Mouse (Mus musculus): Measurements from ENCODE around the gene Mndal. TPM values are rescaled to one million over a fixed set of nuclear protein-coding genes. Genes with fewer than 3 reads are reported as not detected.
"Not testable (repeated sequence)": the region's sequence is repeated elsewhere in the genome, so short reads cannot be mapped to it uniquely, and the experiment has no call there.

Mndal gene
- polyA plus RNA-seq (2015; fragmentation: Nextera tagmentation; extraction: Ambion mirVana): 0.59 and 0.78 TPM in 2 replicates

DNA sequence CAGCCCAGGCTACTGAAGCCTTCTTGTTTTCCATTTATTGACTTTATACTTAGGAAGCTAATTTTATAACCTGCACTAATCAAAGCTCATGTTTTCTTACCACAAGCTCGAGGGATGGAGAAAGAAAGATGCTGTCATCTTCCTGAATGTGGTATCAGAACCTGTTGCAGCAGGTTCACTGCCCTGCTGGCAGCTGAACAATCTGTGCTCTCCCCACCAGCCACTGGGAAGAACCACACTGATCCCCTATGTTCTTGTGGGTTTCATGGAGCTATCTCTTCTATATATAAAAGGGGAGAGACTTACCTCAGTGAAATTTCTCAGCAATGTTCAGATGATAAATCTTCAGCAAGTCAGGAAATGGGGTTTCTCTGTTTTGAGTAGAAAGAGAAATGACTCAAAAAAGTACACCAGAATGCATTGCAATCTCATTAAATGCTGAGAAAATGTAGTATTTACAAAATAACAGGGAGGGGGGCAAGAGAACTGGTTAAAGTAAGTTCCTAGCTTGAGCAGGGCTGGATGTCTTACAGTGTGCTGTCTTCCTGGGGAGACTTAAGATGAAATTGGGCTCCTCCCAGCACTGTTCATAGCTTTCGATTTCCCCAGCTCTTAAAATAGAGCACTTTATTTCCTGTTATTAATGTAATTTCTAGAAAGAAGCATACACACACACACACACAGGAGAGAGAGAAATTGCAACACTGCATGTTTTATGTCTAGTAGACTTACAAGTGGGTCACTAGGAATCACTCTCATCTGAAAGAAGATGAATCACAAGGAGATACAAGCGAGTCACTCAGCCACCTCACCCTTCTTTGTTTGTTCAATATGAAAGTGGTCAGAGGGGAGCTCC, at the start of gene Mndal, which contains the start of gene Ifi203:
TSS of gene Mndal (minus strand) at position 568 of the 856 bp plus-strand sequence.
TSS of gene Ifi203 (minus strand) at position 749 of the 856 bp plus-strand sequence.
- ATAC-seq (ENCODE audit: low read depth); H3K27me3 ChIP-seq; H3K9ac ChIP-seq; H3K4me2 ChIP-seq; H3K9me3 ChIP-seq; H3K27ac ChIP-seq (replicated peaks); H3K36me3 ChIP-seq; H3K4me3 ChIP-seq; H3K4me1 ChIP-seq (replicated peaks): not testable (repeated sequence)
- 77% methylated on average over 3 of the region's 3 CpGs for WGBS

DNA sequence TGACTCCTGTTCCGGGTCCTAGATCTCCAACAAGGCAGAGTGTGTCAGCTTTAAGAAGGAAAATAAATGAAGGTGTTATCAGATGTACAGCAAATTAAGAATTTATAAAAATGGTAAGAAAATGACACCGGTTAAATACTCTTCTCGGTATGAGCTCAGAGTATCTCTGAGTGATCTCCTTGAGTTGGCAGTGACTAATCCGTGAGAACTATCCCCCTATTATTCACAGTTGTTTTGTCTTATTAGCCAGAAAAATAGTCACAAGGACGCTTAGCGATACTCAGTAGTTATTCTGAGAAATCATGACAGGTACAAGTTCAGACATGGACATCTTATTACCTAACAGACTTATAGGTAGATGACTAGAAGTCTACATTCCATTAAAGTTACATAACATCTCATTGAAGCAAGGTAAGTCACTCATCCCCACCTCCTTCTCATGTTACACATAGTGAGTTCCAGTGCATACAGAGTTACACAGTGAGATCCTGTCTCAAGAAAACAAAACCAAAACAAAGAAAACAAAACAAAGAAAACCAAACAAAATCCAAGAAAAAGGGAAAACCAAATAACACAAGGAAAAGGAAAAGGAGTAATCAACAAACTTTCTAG, 40.5 kb upstream of the Mndal start, which contains the start of gene Ifi202b:
TSS of gene Ifi202b (minus strand) at position 51 of the 612 bp plus-strand sequence.
- H3K36me3 ChIP-seq; ATAC-seq (ENCODE audit: low read depth); H3K4me2 ChIP-seq; H3K27me3 ChIP-seq; H3K4me1 ChIP-seq (replicated peaks); H3K27ac ChIP-seq (replicated peaks); H3K9me3 ChIP-seq; H3K4me3 ChIP-seq; H3K9ac ChIP-seq: not testable (repeated sequence)
- WGBS: 93% methylated on average over 6 of the region's 6 CpGs

DNA sequence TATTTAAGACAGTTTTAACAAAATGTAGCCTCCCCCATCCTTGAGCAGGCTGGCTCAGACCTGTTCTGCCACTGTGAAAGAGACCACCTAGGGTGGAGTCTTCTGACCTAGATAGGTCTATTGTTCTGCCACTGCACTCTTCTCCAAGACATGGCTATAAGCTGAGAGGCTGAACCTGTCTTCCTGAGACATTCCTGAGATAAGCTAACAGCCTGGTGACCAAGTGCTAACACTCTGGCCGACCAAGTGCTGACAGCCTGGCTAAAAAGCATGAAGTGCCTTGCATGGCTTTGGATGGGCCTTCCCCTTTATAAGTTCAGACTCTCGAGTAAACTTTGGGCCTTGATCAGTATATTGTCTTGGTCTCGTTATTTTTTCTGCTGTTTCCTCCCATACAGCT, 38.7 kb upstream of the Mndal start:
- ATAC-seq (ENCODE audit: low read depth); H3K9ac ChIP-seq; H3K4me1 ChIP-seq (replicated peaks); H3K4me2 ChIP-seq; H3K27me3 ChIP-seq; H3K36me3 ChIP-seq; H3K4me3 ChIP-seq; H3K27ac ChIP-seq (replicated peaks); H3K9me3 ChIP-seq: not testable (repeated sequence)
- 69% methylated on average over 3 of the region's 3 CpGs for WGBS

DNA sequence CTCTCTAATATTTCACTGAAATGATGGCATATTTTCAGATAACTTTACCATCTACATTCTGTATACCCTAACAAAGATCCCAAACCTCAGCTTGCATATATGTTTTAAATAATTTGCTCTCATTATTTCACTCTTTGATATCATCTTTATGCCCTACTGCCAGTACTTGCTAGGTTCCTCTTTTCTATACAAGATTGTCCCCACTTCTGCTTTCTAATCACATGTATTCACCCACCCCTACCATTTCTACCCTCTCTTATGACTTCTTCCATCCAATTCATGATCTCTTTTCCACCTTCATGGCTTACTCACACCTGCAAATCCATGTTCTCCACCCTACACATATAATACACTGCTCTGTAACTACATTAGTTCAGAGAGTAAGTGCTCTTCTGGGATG, 35.3 kb upstream of the Mndal start:
- H3K27me3 ChIP-seq: no peaks in the 10 kb centered on the region
- no peak overlapping the region for H3K9ac ChIP-seq
- H3K9me3 ChIP-seq: no peaks in the 10 kb centered on the region
- H3K4me1 ChIP-seq (replicated peaks): no peaks in the 10 kb centered on the region
- H3K4me2 ChIP-seq: no peak overlapping the region
- no peaks in the 10 kb centered on the region for H3K36me3 ChIP-seq
- no peak for ATAC-seq (ENCODE audit: low read depth)
- no peak overlapping the region for H3K27ac ChIP-seq (replicated peaks)
- H3K4me3 ChIP-seq: no peak overlapping the region

DNA sequence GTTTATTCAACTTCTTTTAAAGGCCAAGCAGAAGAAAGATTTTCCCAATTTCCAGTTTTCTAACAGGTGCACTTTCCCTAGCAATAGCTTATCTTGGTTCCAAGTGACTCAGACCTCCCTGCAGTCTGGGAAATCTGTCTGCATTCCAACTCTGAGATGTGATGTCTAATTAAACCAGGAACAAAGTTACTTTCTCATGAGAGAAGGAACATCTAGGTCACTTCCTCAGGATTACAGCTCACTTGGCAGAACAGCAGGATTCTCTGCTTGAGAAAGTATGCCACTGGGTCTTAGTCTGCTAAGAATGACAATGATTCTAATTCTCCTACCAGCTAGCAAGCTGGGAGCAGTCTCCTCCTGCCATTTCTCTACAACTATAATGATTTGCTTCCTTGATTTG, 30.8 kb upstream of the Mndal start:
- H3K4me2 ChIP-seq: no peak overlapping the region
- ATAC-seq (ENCODE audit: low read depth): no peak
- no peaks in the 10 kb centered on the region for H3K9me3 ChIP-seq
- no peak overlapping the region for H3K4me3 ChIP-seq
- H3K4me1 ChIP-seq (replicated peaks): no peaks in the 10 kb centered on the region
- no peaks in the 10 kb centered on the region for H3K36me3 ChIP-seq
- no peak overlapping the region for H3K9ac ChIP-seq
- no peaks in the 10 kb centered on the region for H3K27me3 ChIP-seq
- H3K27ac ChIP-seq (replicated peaks): no peak overlapping the region

DNA sequence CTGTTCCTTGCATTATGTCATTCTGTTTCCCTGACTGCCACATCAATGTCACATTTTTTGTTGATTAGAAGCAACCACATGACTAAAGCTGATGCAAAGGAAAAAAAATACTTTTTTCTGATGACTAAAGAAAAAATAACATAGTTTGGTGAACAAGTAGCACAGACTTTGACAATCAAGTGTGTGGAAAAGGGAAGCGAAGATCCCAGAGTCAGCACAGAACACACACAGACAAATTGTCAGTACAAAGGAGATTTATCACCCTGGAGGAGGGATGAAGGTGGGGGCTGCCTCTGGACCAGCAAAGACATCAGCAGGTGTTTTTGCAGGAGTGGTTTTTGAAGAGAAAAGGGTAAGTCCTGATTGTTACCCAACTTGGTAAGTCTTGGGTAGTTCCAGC, 19.2 kb upstream of the Mndal start:
- not testable (repeated sequence) for H3K9ac ChIP-seq; H3K4me2 ChIP-seq; H3K27ac ChIP-seq (replicated peaks); ATAC-seq (ENCODE audit: low read depth); H3K27me3 ChIP-seq; H3K4me1 ChIP-seq (replicated peaks); H3K36me3 ChIP-seq; H3K9me3 ChIP-seq; H3K4me3 ChIP-seq
- 63% methylated on average over 1 of the region's 1 CpGs for WGBS

DNA sequence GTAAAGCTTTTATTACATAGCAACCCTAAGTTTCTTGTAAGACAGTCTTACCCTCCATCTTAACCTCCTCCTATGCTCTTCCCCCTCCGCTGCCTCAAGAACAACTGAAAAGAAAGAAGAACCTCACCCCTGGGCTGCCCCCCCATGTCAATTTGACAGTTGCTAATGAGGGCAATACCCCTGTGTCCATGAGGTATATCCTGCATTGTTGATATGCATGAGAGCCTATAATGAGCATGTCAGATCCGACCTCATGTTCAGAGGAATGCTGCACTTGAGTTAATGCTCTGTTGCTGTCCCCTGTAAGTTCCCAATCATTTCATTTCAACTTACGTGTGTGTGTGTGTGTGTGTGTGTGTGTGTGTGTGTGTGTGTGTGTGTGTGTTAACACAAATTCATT, 17.7 kb upstream of the Mndal start:
- WGBS: 35% methylated on average over 3 of the region's 3 CpGs
- not testable (repeated sequence) for H3K4me3 ChIP-seq; ATAC-seq (ENCODE audit: low read depth); H3K36me3 ChIP-seq; H3K4me1 ChIP-seq (replicated peaks); H3K9me3 ChIP-seq; H3K9ac ChIP-seq; H3K27ac ChIP-seq (replicated peaks); H3K27me3 ChIP-seq; H3K4me2 ChIP-seq

DNA sequence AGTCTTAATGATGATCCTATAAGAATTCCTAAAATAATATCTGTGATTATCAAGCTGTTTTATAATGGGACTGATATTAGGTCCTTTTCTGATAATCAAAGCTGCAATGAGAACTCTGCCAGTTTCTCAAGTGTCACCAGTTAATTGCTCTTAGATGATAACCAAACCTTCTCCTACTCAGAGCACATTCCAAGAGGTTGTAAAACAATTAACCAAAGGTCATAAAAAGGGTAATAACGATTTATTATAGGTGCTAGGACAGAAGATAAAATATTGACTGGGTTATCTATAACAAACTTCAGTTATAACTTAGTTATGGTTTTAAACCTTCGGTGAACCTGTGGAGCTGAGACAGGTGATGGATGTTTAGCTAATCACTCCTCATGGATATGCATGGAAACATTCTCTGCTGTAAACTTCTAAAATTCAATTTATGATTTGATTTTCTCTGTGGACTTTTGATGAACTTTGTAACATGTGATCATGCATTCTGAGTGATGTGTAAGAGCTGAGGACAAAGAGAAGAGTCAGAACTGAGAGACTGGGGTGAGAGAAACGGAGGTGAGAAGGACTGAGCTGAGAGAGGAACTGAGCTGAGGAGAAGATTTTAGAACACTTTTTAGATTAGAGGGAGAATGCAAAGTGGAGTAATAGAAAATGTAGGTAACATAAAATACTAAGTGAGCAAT, 13.7 kb upstream of the Mndal start:
- not testable (repeated sequence) for H3K4me1 ChIP-seq (replicated peaks); H3K4me3 ChIP-seq; H3K36me3 ChIP-seq; H3K9ac ChIP-seq; ATAC-seq (ENCODE audit: low read depth); H3K27ac ChIP-seq (replicated peaks); H3K4me2 ChIP-seq; H3K9me3 ChIP-seq; H3K27me3 ChIP-seq
- 38% methylated on average over 3 of the region's 3 CpGs for WGBS

DNA sequence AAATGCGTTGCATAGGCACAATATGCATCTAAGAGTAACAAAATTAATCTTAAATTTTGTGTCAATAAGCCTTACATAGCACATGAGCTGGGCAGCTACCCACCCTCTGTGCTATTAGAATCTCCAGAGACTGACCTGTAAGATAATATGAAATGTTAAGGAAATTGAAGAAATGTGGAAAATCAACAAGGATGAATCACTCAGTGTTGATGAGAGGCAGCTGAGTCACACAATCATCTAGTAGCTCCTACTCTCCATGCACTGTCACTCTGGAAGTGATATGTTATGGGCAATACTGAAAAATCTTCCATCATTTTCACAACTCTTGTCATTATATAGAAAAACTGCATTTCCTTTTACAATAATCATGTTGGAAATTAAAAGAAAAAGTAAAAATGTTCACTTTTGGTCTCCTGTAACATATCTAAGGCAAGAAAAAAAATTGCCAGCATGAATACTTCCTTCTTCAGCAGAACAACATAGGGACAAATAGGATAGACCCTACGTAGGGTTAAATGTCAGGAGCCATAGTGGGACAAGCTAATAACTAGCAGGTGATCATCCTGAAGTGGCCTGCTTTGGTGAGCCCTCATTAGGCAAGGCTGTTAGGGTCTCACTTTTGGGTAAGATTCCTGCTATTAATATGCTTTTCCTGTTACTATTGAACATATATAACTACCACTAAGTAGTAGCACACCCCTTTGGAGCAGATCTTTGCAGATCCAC, 12.9 kb upstream of the Mndal start:
- 85% methylated on average over 2 of the region's 2 CpGs for WGBS
- no peak overlapping the region for H3K4me3 ChIP-seq
- no peaks in the 10 kb centered on the region for H3K4me1 ChIP-seq (replicated peaks)
- H3K9ac ChIP-seq: no peak overlapping the region
- H3K27ac ChIP-seq (replicated peaks): no peak overlapping the region
- ATAC-seq (ENCODE audit: low read depth): no peak
- no peaks in the 10 kb centered on the region for H3K27me3 ChIP-seq
- no peak overlapping the region for H3K4me2 ChIP-seq
- H3K9me3 ChIP-seq: no peaks in the 10 kb centered on the region
- H3K36me3 ChIP-seq: no peaks in the 10 kb centered on the region

DNA sequence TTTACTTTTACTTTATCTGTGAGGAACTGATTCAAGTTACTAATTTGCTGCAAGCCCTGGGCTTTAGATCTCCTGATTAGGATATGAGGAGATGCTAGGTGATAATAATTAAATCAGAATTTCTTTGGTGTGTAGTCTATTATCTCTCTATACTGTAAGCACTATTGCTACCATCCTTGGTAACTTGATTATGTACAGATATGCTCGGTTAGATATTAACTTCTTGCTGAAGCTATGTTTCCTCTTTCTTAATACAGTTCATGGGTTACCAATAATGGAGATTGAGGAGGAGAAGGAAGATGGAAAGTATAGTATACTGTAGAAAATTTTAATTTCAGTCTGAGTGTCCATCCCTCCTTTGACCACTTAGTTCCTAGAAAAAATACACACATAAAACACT, 11.3 kb upstream of the Mndal start:
- Histone ChIP-seq H3K4me1 (replicated peaks) (no peaks in the 10 kb centered on the region), H3K4me2 (no peak overlapping the region), H3K4me3 (no peak overlapping the region), H3K27ac (replicated peaks) (no peak overlapping the region), H3K9me3 (no peaks in the 10 kb centered on the region), H3K36me3 (no peaks in the 10 kb centered on the region), H3K27me3 (no peaks in the 10 kb centered on the region), H3K9ac (no peak overlapping the region)
- no peak for ATAC-seq (ENCODE audit: low read depth)
- WGBS: 92% methylated on average over 1 of the region's 1 CpGs

DNA sequence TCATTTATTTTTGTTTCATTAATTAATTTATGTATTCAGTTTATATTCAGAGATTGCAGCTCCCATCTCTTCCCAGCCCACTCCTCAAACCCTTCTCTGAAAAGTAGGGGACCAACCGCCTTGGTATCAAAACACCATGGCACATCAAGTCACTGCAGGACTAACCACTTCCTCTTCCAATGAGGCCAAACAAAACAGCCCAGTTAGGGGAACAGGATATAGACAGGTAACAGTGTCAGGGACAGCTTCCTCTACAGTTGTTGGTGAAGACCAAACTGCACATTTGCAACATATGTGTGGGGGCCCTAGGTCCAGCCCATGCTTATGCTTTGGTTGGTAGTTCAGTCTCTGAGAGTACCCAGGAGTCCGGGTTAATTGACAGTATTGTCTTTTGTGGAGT, 6.8 kb upstream of the Mndal start:
- ATAC-seq (ENCODE audit: low read depth); H3K4me1 ChIP-seq (replicated peaks); H3K27me3 ChIP-seq; H3K27ac ChIP-seq (replicated peaks); H3K36me3 ChIP-seq; H3K9ac ChIP-seq; H3K4me3 ChIP-seq; H3K9me3 ChIP-seq; H3K4me2 ChIP-seq: not testable (repeated sequence)
- WGBS: 84% methylated on average over 2 of the region's 2 CpGs

DNA sequence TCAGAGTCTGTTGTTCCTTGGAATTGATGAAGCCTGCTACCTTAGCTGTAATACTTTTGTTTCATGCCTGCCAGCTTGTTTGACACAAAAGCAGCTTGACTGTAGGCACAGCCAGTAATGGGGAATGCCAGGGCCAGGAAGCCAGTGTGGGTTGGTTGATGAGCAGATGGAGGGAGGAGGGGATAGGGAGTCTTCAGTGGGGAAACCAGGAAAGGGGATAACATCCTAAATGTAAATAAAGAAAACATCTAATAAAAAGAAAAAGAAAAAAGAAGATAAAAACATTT, 432 bp upstream of the Mndal start:
- not testable (repeated sequence) for H3K4me1 ChIP-seq (replicated peaks); ATAC-seq (ENCODE audit: low read depth)

More for the DNA sequence above, 432 bp upstream of the Mndal start:
- not testable (repeated sequence) for H3K27ac ChIP-seq (replicated peaks); H3K36me3 ChIP-seq; H3K9ac ChIP-seq; H3K27me3 ChIP-seq; H3K9me3 ChIP-seq; H3K4me2 ChIP-seq; H3K4me3 ChIP-seq
